Mouse (Mus musculus) small intestine, adult 2 months (tissue): ENCODE data around the gene Smarca4.

Source experiments
- CTCF ChIP-seq: fragments of 200-500 bp; IDR thresholded peaks from 2 replicates; pipeline ENCODE4 v1.5.1; 2012; ENCODE audit warnings: low read depth, mild to moderate bottlenecking, control low read depth, inconsistent platforms, low read length, moderate library complexity, mixed read lengths; ENCODE audit not compliant: insufficient replicate concordance, insufficient read length; ENCODE audit errors: extremely low read depth
- POLR2A ChIP-seq: fragments of 200-500 bp; IDR thresholded peaks from 2 replicates; pipeline ENCODE4 v1.6.1; 2012; ENCODE audit warnings: low read depth, mild to moderate bottlenecking, control low read depth, inconsistent platforms, low read length, moderate library complexity

DNA sequence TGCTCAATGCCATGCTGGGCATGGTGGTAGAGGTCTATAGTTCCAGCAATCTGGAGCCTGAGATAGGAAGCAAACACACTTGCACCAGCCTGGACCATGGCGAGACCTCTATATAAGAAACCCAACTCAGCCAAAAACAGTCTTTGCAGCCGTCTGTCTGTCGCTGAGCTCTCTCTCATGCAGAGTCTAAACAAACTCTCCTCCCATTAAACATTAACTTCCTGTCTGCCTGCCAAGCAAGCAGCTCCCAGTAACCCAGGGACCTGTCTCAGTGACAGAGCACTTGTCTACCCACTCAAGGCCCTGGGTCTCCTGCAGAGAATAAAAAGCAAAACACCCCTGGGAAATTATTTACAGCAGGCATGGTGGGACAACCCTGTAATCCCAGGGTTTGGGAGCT, 120.6 kb downstream of the Smarca4 start:
- no peak for TF ChIP-seq CTCF
- no peak for TF ChIP-seq POLR2A
